Mouse (Mus musculus) CH12.LX (cell line): Measurements from ENCODE around the gene Hist3h2a. TPM values are rescaled to one million over a fixed set of nuclear protein-coding genes. Genes with fewer than 3 reads are reported as not detected.

Experiments
- DNase-seq: peaks from one replicate; pipeline ENCODE4 v3.0.0-alpha.2; 2013; ENCODE audit errors: extremely low read depth
- H3K27ac ChIP-seq: 2 replicates; pipeline ENCODE4 v1.5.1; 2012; ENCODE audit warnings: low read depth, mild to moderate bottlenecking, control low read depth, moderate library complexity; ENCODE audit not compliant: insufficient read depth
- H3K27me3 ChIP-seq: replicated peaks from 2 replicates; pipeline ENCODE3; 2012; ENCODE audit warnings: inconsistent platforms
- H3K36me3 ChIP-seq, 2 experiments: replicated peaks in 1 of 2; 2 replicates each; pipeline versions ENCODE3 to v1.6.1; 2012; ENCODE audit warnings: inconsistent platforms in 1 of 2, low read length in 1 of 2, mild to moderate bottlenecking in 1 of 2, mixed read lengths in 1 of 2, moderate library complexity in 1 of 2; ENCODE audit not compliant: control insufficient read depth in 1 of 2, insufficient read depth in 1 of 2
- H3K4me1 ChIP-seq, 2 experiments: 2 replicates each; pipeline ENCODE4 v1.6.1; 2012; ENCODE audit warnings: inconsistent platforms in 1 of 2, moderate library complexity in 1 of 2; ENCODE audit not compliant: insufficient read depth in 2 of 2, control insufficient read depth in 1 of 2
- H3K4me2 ChIP-seq: 2 replicates; pipeline ENCODE4 v1.6.1; 2012; ENCODE audit warnings: low read depth, mild to moderate bottlenecking, control low read depth; ENCODE audit not compliant: poor library complexity, insufficient read depth, severe bottlenecking
- H3K4me3 ChIP-seq, 3 experiments: fragments of 150-350 bp in 1 of 3; sonication (generic) in 1 of 3; replicated peaks in 1 of 3; 2 replicates each; pipeline versions ENCODE3 to v1.5.1; 2011 to 2012; ENCODE audit warnings: low read depth in 2 of 3, low read length in 2 of 3, mild to moderate bottlenecking in 2 of 3, moderate library complexity in 2 of 3, control low read depth in 1 of 3, improper control_type of control experiment in 1 of 3, inconsistent platforms in 1 of 3, mixed read lengths in 1 of 3; ENCODE audit not compliant: poor library complexity in 1 of 3
- H3K79me2 ChIP-seq: replicated peaks from 2 replicates; pipeline ENCODE4 v1.6.1; 2012; ENCODE audit warnings: mild to moderate bottlenecking, moderate library complexity; ENCODE audit not compliant: control insufficient read depth, poor library complexity, insufficient read depth, severe bottlenecking; ENCODE audit errors: extremely low read depth
- H3K9ac ChIP-seq: 2 replicates; pipeline ENCODE4 v1.6.1; 2012; ENCODE audit warnings: low read depth, mild to moderate bottlenecking, control low read depth, moderate library complexity; ENCODE audit not compliant: insufficient read depth
- H3K9me3 ChIP-seq: replicated peaks from 2 replicates; pipeline ENCODE3; 2012; ENCODE audit warnings: low read length, inconsistent platforms, mixed read lengths
- BHLHE40 ChIP-seq: IDR thresholded peaks from 2 replicates; pipeline ENCODE4 v1.6.1; 2011; ENCODE audit warnings: mild to moderate bottlenecking, low read depth, low read length, improper control_type of control experiment
- CHD1 ChIP-seq: IDR thresholded peaks from 2 replicates; pipeline ENCODE4 v1.6.1; 2012; ENCODE audit warnings: low read depth, low read length, improper control_type of control experiment, inconsistent platforms
- CHD2 ChIP-seq: IDR thresholded peaks from 2 replicates; pipeline ENCODE4 v1.6.1; 2011; ENCODE audit warnings: low read length, improper control_type of control experiment
- CTCF ChIP-seq, 2 experiments: IDR thresholded peaks in 1 of 2; conservative IDR thresholded peaks in 1 of 2; 2 replicates each; pipeline ENCODE4 v1.5.1; 2011 to 2012; ENCODE audit warnings: low read depth in 2 of 2, low read length in 2 of 2, improper control_type of control experiment in 1 of 2, inconsistent platforms in 1 of 2, mild to moderate bottlenecking in 1 of 2, moderate library complexity in 1 of 2
- ELF1 ChIP-seq: IDR thresholded peaks from 2 replicates; pipeline ENCODE4 v1.6.1; 2014; ENCODE audit warnings: low read depth, mild to moderate bottlenecking, inconsistent platforms, low read length, improper control_type of control experiment
- JUN ChIP-seq: IDR thresholded peaks from 2 replicates; pipeline ENCODE4 v1.6.1; 2011; ENCODE audit warnings: low read depth, mild to moderate bottlenecking, low read length, improper control_type of control experiment, moderate library complexity; ENCODE audit not compliant: insufficient read depth
- KAT2A ChIP-seq: IDR thresholded peaks from 2 replicates; pipeline ENCODE4 v1.6.1; 2012; ENCODE audit warnings: low read length, improper control_type of control experiment, inconsistent platforms; ENCODE audit not compliant: insufficient replicate concordance
- MAFK ChIP-seq: IDR thresholded peaks from 2 replicates; pipeline ENCODE4 v1.6.1; 2011; ENCODE audit warnings: low read length, improper control_type of control experiment; ENCODE audit not compliant: insufficient replicate concordance
- MAZ ChIP-seq: IDR thresholded peaks from 2 replicates; pipeline ENCODE4 v1.6.1; 2012; ENCODE audit warnings: low read depth, mild to moderate bottlenecking, inconsistent platforms, low read length, improper control_type of control experiment, moderate library complexity
- MXI1 ChIP-seq: IDR thresholded peaks from 2 replicates; pipeline ENCODE4 v1.6.1; 2011; ENCODE audit warnings: mild to moderate bottlenecking, low read depth, low read length, improper control_type of control experiment
- NELFE ChIP-seq: IDR thresholded peaks from 2 replicates; pipeline ENCODE4 v1.6.1; 2011; ENCODE audit warnings: low read depth, low read length, improper control_type of control experiment
- USF1 ChIP-seq: IDR thresholded peaks from 2 replicates; pipeline ENCODE4 v1.6.1; 2014; ENCODE audit warnings: low read depth, mild to moderate bottlenecking, inconsistent platforms, low read length, improper control_type of control experiment
- ZNF384 ChIP-seq: IDR thresholded peaks from 2 replicates; pipeline ENCODE4 v1.6.1; 2012; ENCODE audit warnings: low read depth, low read length, improper control_type of control experiment, inconsistent platforms
- dilution Hi-C: fragments of 300-500 bp; cut with MboI; formaldehyde crosslinking; loops from 2 replicates; pipeline ENCODE4 v1.14.3; 2020; ENCODE audit warnings: low sequenced_read_pairs; ENCODE audit not compliant: extremely low pct_unique_long_range_greater_than_20kb, extremely low pct_ligation_motif_present
- in situ Hi-C: fragments of 300-500 bp; cut with MboI; formaldehyde crosslinking; loops from 3 replicates; pipeline ENCODE4 v1.14.3; 2019; ENCODE audit warnings: low sequenced_read_pairs, low pct_ligation_motif_present, low pct_unique_long_range_greater_than_20kb, mixed read lengths
- polyA plus RNA-seq: library from polyadenylated mRNA; unstranded; fragments of >175 nt; gene quantifications from 2 replicates; pipeline ENCODE4 v1.2.1, GENCODE M21; 2012; ENCODE audit warnings: low read depth; ENCODE audit not compliant: insufficient read length
- total RNA-seq, 2 experiments: library from RNA; depleted of rRNA; stranded (reverse); fragments of 300-350 nt in 1 of 2; fragments of >200 nt in 1 of 2; gene quantifications; 2 replicates each; pipeline ENCODE4 v1.2.3; 2012 to 2014

Hist3h2a gene
- total and polyA plus RNA-seq, 3 experiments = 1.2 to 97.2 (median 6.1) TPM

GRCm38 (mm10) chr11:58927790-58928651, 26.5 kb upstream of the Hist3h2a start (continued):
- TF ChIP-seq JUN (no peak), CHD2 (peak; percentile 77)

GRCm38 (mm10) chr11:58929055-58929454, 25.4 kb upstream of the Hist3h2a start:
- H3K9ac ChIP-seq = no peak overlapping the region
- no peaks in the 10 kb centered on the region for H3K9me3 ChIP-seq
- no peak overlapping the region for H3K4me3 ChIP-seq
- H3K4me1 ChIP-seq = peaks cover 0 to 4% of the 10 kb centered on the region in 2 experiments; a peak in 2 of 4 replicates
- peaks cover 10% of the 10 kb centered on the region for H3K27me3 ChIP-seq
- H3K79me2 ChIP-seq = no peaks in the 10 kb centered on the region
- no peak for DNase-seq
- H3K36me3 ChIP-seq = peaks cover 33 to 38% of the 10 kb centered on the region in 2 experiments
- H3K27ac ChIP-seq = no peak overlapping the region
- in situ Hi-C loops = no loop called here
- dilution Hi-C loops = no loop called here
- TF ChIP-seq KAT2A (no peak), MAFK (no peak), CTCF (conservative IDR thresholded peaks at IDR 0.05 in 1 of 2, IDR thresholded peaks at IDR 0.05 in 1 of 2; ENCODE audit: low read depth in 2 of 2, low read length in 2 of 2) (no peak), NELFE (no peak)
- H3K4me2 ChIP-seq = no peak overlapping the region

GRCm38 (mm10) chr11:58929641-58930040, 24.8 kb upstream of the Hist3h2a start:
- in situ Hi-C loops = no loop called here
- Histone ChIP-seq H3K27ac (no peak overlapping the region), H3K36me3 (peaks cover 37 to 44% of the 10 kb centered on the region in 2 experiments)

GRCm38 (mm10) chr11:58930254-58930653, 24.2 kb upstream of the Hist3h2a start:
- Histone ChIP-seq H3K9me3 (no peaks in the 10 kb centered on the region), H3K4me2 (no peak overlapping the region), H3K27me3 (peaks cover 5% of the 10 kb centered on the region), H3K27ac (no peak overlapping the region), H3K9ac (no peak overlapping the region), H3K4me3 (no peak overlapping the region), H3K4me1 (peaks cover 0 to 4% of the 10 kb centered on the region in 2 experiments; a peak in 2 of 4 replicates), H3K79me2 (no peaks in the 10 kb centered on the region), H3K36me3 (peaks cover 41 to 48% of the 10 kb centered on the region in 2 experiments)
- in situ Hi-C loops = no loop called here
- DNase-seq = no peak
- no peak for TF ChIP-seq CHD1
- dilution Hi-C loops = no loop called here

More at GRCm38 (mm10) chr11:58929641-58930040, 24.8 kb upstream of the Hist3h2a start:
- H3K4me1 ChIP-seq = peaks cover 0 to 4% of the 10 kb centered on the region in 2 experiments; a peak in 2 of 4 replicates
- TF ChIP-seq USF1 (no peak), ELF1 (no peak), KAT2A (no peak), MAZ (no peak), ZNF384 (no peak), MXI1 (no peak), NELFE (no peak), BHLHE40 (no peak)
- dilution Hi-C loops = no loop called here
- no peak overlapping the region for H3K4me3 ChIP-seq
- peaks cover 10% of the 10 kb centered on the region for H3K27me3 ChIP-seq
- DNase-seq = no peak
- H3K9me3 ChIP-seq = no peaks in the 10 kb centered on the region
- no peak overlapping the region for H3K4me2 ChIP-seq
- no peak overlapping the region for H3K9ac ChIP-seq
- H3K79me2 ChIP-seq = no peaks in the 10 kb centered on the region
